Mouse (Mus musculus) liver, embryonic 15.5 days (tissue): ENCODE results near the gene Col2a1. TPM values are rescaled to one million over a fixed set of nuclear protein-coding genes. Genes with fewer than 3 reads are reported as not detected.

Experiments
- ATAC-seq: fragments of 200-750 bp; cut with Nextera tagmentation; 2 replicates; pipeline ENCODE4 v1.8.0; 2017; ENCODE audit warnings: moderate number of reproducible peaks, mild to moderate bottlenecking, moderate library complexity; ENCODE audit not compliant: insufficient read depth
- H3K27ac ChIP-seq: fragments of 300-500 bp; sonication (generic); replicated peaks from 2 replicates; pipeline ENCODE4 v1.5.1; 2015; ENCODE audit warnings: mild to moderate bottlenecking, inconsistent platforms
- H3K27me3 ChIP-seq: fragments of 300-500 bp; sonication (generic); 2 replicates; pipeline ENCODE4 v1.6.1; 2015; ENCODE audit warnings: mild to moderate bottlenecking, inconsistent platforms
- H3K36me3 ChIP-seq: fragments of 300-500 bp; sonication (generic); replicated peaks from 2 replicates; pipeline ENCODE4 v1.6.1; 2015; ENCODE audit warnings: moderate library complexity, mild to moderate bottlenecking, inconsistent platforms
- H3K4me1 ChIP-seq: fragments of 300-500 bp; sonication (generic); replicated peaks from 2 replicates; pipeline ENCODE4 v1.6.1; 2015; ENCODE audit warnings: inconsistent platforms
- H3K4me2 ChIP-seq: fragments of 300-500 bp; sonication (generic); 2 replicates; pipeline ENCODE4 v1.6.1; 2015; ENCODE audit warnings: moderate library complexity, mild to moderate bottlenecking, inconsistent platforms
- H3K4me3 ChIP-seq: fragments of 300-500 bp; sonication (generic); replicated peaks from 2 replicates; pipeline ENCODE4 v1.5.1; 2015; ENCODE audit warnings: mild to moderate bottlenecking, inconsistent platforms
- H3K9ac ChIP-seq: fragments of 300-500 bp; sonication (generic); 2 replicates; pipeline ENCODE4 v1.6.1; 2015; ENCODE audit warnings: moderate library complexity, mild to moderate bottlenecking, inconsistent platforms
- H3K9me3 ChIP-seq: fragments of 300-500 bp; sonication (generic); replicated peaks from 2 replicates; pipeline ENCODE4 v1.6.1; 2016; ENCODE audit warnings: inconsistent platforms
- WGBS: fragments of 180-500 bp; shearing (Covaris S2); methylation state at CpG from one replicate; pipeline ENCODE4 v1.1.7; 2015; ENCODE audit warnings: mixed read lengths; ENCODE audit not compliant: insufficient replicate concordance; 5-methylcytosine and 5-hydroxymethylcytosine counted together
- polyA plus RNA-seq: library from polyadenylated mRNA; unstranded; fragments of >200 nt; fragmentation: Nextera tagmentation; extraction: Ambion mirVana; gene quantifications from 2 replicates; pipeline ENCODE4 v1.2.1, GENCODE M21; 2015

Gene Col2a1
- polyA plus RNA-seq, 1 experiment from 2014 or later, result 5.3 TPM

DNA sequence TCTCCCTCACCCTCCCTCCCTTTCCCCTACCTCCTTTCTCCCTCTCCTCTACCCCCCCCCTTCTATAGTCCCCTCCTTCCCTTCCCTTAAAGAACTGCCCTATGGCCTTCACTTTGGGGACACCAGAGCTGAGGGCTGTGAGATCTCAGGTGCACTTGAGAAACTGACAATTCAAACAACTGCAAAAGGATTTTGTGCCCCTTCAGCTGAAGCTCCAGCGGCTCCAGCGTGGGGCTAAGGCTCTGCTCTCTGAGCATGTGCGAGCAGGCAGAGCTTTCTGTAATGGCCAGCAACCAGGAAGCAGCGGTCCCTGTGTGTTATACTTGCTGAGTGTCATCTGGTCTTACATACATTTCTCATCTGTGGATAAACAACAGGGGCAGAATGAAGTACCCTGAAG is 48.8 kb downstream of the Col2a1 start:
- H3K4me3 ChIP-seq, result no peak overlapping the region
- no peak overlapping the region for H3K9ac ChIP-seq
- no peak overlapping the region for H3K27ac ChIP-seq
- WGBS, result 32% methylated on average over 4 of the region's 4 CpGs
- peaks cover 25% of the 10 kb centered on the region; the same call in 1 of the 2 replicates for H3K27me3 ChIP-seq
- no peaks in the 10 kb centered on the region for H3K4me1 ChIP-seq
- no peak overlapping the region for H3K4me2 ChIP-seq
- no peaks in the 10 kb centered on the region for H3K9me3 ChIP-seq
- no peaks in the 10 kb centered on the region for H3K36me3 ChIP-seq
- ATAC-seq, result no peak

DNA sequence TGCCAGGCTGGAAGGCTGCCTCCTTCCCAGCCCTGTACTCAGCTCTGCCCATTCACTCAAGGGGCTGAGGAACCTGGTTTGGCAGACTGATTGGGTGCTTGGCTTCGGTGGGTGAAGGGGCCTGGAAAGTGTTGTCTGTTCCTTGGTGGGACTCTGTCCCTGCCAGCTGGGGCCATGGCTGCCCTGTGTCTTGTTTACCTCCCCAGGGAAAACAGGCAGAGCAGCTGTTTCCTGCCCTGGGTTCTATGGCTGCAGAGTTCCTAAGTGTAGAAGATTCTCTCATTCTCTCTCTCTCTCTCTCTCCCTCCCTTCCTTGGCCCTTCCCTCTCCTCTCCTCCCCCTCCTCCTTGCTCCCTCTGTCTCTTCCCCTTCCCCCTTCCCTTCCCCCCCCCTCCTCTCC is 49.2 kb downstream of the Col2a1 start:
- no peaks in the 10 kb centered on the region for H3K36me3 ChIP-seq
- no peak overlapping the region for H3K4me3 ChIP-seq
- H3K9ac ChIP-seq, result no peak overlapping the region
- no peak overlapping the region for H3K27ac ChIP-seq
- H3K4me2 ChIP-seq, result no peak overlapping the region
- no peak for ATAC-seq
- 60% methylated on average over 1 of the region's 1 CpGs for WGBS
- no peaks in the 10 kb centered on the region for H3K9me3 ChIP-seq
- peaks cover 25% of the 10 kb centered on the region; the same call in 1 of the 2 replicates for H3K27me3 ChIP-seq
- H3K4me1 ChIP-seq, result no peaks in the 10 kb centered on the region

DNA sequence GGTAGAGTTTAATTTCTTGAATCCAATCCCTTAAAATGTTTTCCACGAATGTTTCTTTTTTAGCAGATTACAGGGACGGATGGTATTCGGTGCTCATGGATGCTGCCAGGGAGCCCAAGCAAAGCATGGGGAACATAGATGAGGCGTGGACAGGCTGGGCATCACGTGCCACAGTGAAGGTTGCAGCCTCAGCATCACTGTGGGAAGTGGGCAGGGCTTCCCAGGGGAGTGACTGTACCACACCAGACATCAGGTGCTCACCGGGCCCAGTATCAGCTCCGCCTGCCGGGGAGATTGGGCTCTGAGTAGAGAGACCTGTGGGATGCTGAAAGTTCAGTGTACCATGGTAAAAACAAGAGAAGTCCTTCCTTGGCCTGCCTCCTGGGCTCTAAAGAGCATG is 49.8 kb downstream of the Col2a1 start:
- H3K27ac ChIP-seq, result no peak overlapping the region
- WGBS, result 63% methylated on average over 8 of the region's 8 CpGs
- H3K4me3 ChIP-seq, result no peak overlapping the region
- no peaks in the 10 kb centered on the region for H3K36me3 ChIP-seq
- ATAC-seq, result no peak
- H3K9ac ChIP-seq, result no peak overlapping the region
- H3K27me3 ChIP-seq, result peaks cover 25% of the 10 kb centered on the region; the same call in 1 of the 2 replicates
- no peak overlapping the region for H3K4me2 ChIP-seq
- H3K4me1 ChIP-seq, result no peaks in the 10 kb centered on the region
- H3K9me3 ChIP-seq, result no peaks in the 10 kb centered on the region

DNA sequence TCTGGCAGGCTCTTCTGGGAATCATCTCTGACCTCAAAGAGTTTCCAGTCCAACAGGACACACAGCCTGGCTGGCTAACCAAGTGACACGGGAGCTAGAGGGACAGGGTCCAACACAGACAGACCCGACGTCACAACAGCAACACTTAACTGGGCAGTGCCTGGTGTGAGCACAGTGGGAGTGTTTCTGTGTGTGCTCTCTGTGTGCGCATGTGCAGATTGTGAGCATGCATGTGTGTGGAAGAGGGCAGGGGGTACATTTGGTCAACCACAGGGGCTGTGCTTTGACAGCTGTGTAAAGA is 51.7 kb downstream of the Col2a1 start:
- 60% methylated on average over 4 of the region's 4 CpGs for WGBS
- H3K9ac ChIP-seq, result no peak overlapping the region

DNA sequence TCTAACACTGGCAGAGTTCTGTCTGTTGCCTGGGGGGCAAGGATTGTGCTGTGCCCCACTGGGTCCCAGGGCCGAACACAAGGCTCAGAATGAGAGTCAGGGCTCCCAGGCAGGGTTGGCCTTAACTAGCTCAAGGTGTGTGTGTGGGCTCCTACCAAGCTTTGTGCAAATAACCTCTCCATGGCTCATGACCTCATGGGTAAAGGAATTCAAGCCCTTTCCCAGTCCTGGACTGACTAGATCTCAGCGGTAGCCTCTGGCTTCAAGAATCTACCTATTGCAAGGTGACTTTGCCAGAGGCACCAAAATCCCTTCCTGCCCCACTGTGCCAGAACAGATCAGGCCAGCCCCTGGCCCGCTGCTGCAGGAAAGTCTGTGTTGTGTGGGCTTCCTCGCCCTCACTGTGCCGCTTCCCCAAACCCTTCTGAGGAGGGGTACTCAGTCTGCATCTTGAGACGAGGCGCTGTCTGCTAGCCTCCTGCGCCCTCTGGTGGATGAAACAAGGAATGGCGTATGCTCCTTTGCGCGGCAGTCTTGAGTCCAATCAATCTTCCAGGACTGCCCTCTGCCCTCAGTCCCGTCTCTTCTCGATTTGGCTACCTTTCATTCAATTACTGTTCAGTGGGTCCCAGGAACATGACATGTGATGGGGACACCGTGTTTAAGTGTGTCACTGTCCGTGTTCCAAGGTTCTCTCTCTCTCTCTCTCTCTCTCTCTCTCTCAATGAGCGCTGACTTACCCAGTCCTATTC is 52.2 kb downstream of the Col2a1 start:
- Histone ChIP-seq H3K4me1 (no peaks in the 10 kb centered on the region), H3K27ac (no peak overlapping the region), H3K27me3 (peaks cover 25% of the 10 kb centered on the region; the same call in 1 of the 2 replicates), H3K9me3 (no peaks in the 10 kb centered on the region), H3K4me3 (no peak overlapping the region), H3K4me2 (no peak overlapping the region), H3K36me3 (no peaks in the 10 kb centered on the region), H3K9ac (no peak overlapping the region)
- ATAC-seq, result no peak; the same call in 1 of the 2 replicates
- WGBS, result 17% methylated on average over 16 of the region's 16 CpGs

More for the DNA sequence above, 51.7 kb downstream of the Col2a1 start:
- Histone ChIP-seq H3K27ac (no peak overlapping the region), H3K4me2 (no peak overlapping the region), H3K4me3 (no peak overlapping the region), H3K9me3 (no peaks in the 10 kb centered on the region), H3K27me3 (peaks cover 25% of the 10 kb centered on the region; the same call in 1 of the 2 replicates), H3K4me1 (no peaks in the 10 kb centered on the region), H3K36me3 (no peaks in the 10 kb centered on the region)
- no peak for ATAC-seq

DNA sequence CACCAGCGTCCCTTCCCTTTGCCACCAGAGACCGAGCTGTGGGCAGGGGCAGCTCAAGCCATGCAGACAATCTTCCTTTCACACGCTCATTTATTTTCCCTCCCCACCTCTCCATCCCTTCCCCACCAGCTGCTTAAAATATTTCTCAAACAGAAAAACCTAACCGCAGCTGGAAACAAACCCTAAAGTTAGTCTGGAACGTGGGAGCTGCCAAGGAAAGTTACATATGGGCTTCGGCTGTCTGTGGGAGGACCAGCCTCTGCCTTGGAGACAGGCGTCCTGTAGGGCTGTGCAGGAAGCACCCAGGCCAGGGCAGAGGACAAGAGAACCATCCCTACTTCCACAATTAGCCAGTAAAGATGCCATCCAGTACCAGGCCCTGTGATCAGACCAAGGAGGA is 54.3 kb downstream of the Col2a1 start:
- no peak overlapping the region for H3K4me3 ChIP-seq

DNA sequence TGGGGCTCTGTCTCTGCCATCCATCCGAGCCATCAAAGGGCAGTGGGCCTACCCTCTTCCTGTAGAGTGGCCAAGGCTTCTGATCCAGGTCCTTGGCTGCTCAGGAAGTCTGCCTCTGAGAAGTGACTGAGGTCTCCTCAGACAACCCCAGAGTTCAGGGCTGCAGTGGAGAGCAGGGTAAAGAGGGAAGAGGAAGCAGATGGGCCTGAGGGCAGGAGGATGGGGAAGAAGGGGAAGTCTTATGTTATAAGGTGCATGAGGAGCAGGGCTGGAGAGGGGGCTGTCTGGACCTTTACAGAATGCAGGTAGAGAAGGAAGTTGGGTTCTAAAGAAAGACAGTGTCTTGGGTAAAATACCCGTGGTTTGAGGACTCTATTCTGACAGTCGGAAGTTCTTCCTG is 54.8 kb downstream of the Col2a1 start:
- no peak overlapping the region for H3K9ac ChIP-seq
- H3K4me2 ChIP-seq, result no peak overlapping the region
- no peak for ATAC-seq
- no peaks in the 10 kb centered on the region for H3K4me1 ChIP-seq
- no peaks in the 10 kb centered on the region for H3K36me3 ChIP-seq
- peaks cover 17% of the 10 kb centered on the region; the same call in 1 of the 2 replicates for H3K27me3 ChIP-seq
- no peaks in the 10 kb centered on the region for H3K9me3 ChIP-seq
- no peak overlapping the region for H3K4me3 ChIP-seq
- H3K27ac ChIP-seq, result no peak overlapping the region
- 23% methylated on average over 3 of the region's 3 CpGs for WGBS

More for the DNA sequence above, 54.3 kb downstream of the Col2a1 start:
- Histone ChIP-seq H3K4me2 (no peak overlapping the region), H3K4me1 (no peaks in the 10 kb centered on the region), H3K27ac (no peak overlapping the region), H3K27me3 (peaks cover 17% of the 10 kb centered on the region; the same call in 1 of the 2 replicates), H3K9ac (no peak overlapping the region), H3K9me3 (no peaks in the 10 kb centered on the region), H3K36me3 (no peaks in the 10 kb centered on the region)
- WGBS, result 50% methylated on average over 7 of the region's 7 CpGs
- ATAC-seq, result no peak

DNA sequence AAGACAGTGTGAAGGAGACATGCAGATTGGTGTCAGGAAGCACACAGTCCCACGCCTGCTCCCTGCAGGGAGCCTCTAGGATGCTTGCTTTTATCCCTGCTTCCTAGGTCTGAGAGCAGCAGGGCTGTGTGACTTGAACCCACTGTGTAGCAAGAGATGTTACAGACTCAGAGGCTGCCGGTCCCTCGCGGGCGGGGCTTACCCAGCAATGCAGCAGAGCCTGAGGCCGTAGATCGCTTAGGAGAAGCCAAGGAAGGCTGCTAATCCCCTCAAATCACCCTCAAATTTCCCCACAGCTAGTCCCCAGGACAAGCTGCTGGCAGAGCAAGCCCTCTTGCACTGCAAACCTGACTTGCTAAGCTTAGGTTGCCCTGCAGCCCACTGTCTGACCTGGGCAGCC is 55.8 kb downstream of the Col2a1 start:
- WGBS, result 62% methylated on average over 7 of the region's 7 CpGs
- Histone ChIP-seq H3K27me3 (peaks cover 17% of the 10 kb centered on the region; the same call in 1 of the 2 replicates), H3K4me2 (no peak overlapping the region), H3K9me3 (no peaks in the 10 kb centered on the region), H3K36me3 (no peaks in the 10 kb centered on the region), H3K4me1 (no peaks in the 10 kb centered on the region), H3K9ac (no peak overlapping the region), H3K4me3 (no peak overlapping the region), H3K27ac (no peak overlapping the region)
- ATAC-seq, result no peak

DNA sequence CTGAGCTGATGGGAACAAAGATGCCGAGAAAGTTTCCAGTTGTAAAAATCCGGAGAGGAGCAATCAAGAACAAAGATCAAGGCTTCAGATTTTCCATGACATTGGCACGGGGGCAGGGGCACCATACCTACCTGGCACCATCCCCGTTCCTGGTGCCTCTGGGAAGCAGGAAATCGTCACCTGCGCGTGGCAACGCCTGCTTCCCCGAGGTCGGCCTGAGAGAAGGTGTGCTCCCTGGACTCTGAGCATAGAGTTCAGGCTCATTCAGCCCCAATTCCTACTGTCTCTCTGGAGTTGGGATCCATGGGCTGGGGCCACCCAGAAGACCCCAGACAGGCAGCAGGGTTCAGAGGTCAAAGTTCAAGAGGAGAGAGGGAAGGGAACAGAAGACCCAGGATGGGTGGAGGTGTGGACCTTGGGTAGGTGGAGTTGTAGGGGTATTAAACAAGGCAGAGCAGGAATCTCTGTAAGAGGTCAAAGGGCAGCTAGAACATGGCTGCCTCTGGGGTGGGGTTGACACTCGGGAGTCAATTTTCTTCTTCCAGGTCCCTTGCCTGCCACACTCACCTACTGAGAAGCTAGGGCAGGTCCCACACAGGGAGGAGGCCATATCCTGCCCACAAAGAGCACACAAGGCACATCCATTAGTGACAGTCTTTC is 58.7 kb downstream of the Col2a1 start:
- Histone ChIP-seq H3K9me3 (no peaks in the 10 kb centered on the region), H3K36me3 (no peaks in the 10 kb centered on the region), H3K4me2 (no peak overlapping the region), H3K27me3 (no peaks in the 10 kb centered on the region; the same call in 1 of the 2 replicates), H3K4me1 (no peaks in the 10 kb centered on the region), H3K9ac (no peak overlapping the region), H3K4me3 (no peak overlapping the region), H3K27ac (no peak overlapping the region)
- no peak for ATAC-seq
- 60% methylated on average over 11 of the region's 11 CpGs for WGBS

DNA sequence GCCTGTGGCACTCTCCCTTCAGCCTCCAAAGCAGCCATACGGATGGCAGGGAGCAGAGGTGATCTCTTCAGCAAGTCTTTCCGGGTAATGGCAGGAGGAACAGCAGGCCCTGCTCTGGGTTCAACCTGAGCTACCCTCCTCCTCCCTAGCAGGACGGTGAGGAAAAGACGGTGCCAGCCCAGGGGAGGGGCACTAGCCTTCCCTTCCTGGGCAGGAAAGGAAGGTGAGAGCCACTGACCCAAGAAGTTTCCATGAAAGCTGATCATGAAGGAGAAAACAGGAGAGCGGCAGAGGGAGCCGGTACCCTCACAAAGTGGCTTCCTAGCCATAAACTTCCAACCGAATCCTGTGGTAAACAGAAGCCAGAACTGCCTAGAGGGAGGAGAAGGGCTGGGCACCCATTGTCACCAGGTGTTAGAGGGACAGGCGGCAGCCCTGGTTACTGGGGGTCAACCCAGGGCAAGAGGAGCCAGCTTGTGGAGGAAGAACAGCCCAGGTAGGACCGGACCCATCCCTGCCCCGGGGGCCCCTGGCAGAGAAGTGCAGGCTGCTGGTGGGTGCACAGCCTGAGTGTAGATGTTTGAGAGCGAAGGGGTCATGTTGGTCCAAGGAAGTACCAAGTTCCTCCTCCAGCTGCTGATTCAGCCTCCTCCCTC is 59.4 kb downstream of the Col2a1 start:
- ATAC-seq, result no peak
- H3K9ac ChIP-seq, result no peak overlapping the region
- 53% methylated on average over 11 of the region's 11 CpGs for WGBS
- H3K36me3 ChIP-seq, result no peaks in the 10 kb centered on the region
- H3K27me3 ChIP-seq, result no peaks in the 10 kb centered on the region; the same call in 1 of the 2 replicates
- no peaks in the 10 kb centered on the region for H3K9me3 ChIP-seq
- no peaks in the 10 kb centered on the region for H3K4me1 ChIP-seq
- no peak overlapping the region for H3K27ac ChIP-seq
- no peak overlapping the region for H3K4me3 ChIP-seq
- no peak overlapping the region for H3K4me2 ChIP-seq

DNA sequence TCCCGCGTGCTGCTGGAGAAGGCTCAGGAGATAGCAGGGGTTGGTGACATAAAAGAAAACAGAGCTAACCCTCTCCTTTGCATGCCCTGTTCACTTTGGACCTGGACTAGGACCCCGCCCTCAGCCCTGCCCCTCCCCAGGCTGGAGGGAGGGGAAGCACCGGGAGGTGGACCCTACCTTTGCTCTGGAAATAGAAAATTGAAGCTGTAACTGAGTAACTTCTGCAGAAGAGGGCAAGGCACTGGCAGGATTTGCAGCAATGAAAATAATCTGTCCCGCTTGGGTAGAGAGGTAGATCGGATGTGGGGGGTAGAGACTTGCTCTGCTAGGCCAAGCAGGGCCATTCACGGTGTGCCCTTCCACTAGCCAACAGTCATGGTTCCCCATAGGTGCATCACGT is 61.1 kb downstream of the Col2a1 start:
- Histone ChIP-seq H3K9me3 (no peaks in the 10 kb centered on the region), H3K27me3 (no peaks in the 10 kb centered on the region), H3K9ac (no peak overlapping the region), H3K36me3 (no peaks in the 10 kb centered on the region), H3K4me1 (no peaks in the 10 kb centered on the region), H3K27ac (no peak overlapping the region), H3K4me2 (no peak overlapping the region), H3K4me3 (no peak overlapping the region)
- 77% methylated on average over 8 of the region's 8 CpGs for WGBS
- no peak for ATAC-seq
